In the genomic region with DNA sequence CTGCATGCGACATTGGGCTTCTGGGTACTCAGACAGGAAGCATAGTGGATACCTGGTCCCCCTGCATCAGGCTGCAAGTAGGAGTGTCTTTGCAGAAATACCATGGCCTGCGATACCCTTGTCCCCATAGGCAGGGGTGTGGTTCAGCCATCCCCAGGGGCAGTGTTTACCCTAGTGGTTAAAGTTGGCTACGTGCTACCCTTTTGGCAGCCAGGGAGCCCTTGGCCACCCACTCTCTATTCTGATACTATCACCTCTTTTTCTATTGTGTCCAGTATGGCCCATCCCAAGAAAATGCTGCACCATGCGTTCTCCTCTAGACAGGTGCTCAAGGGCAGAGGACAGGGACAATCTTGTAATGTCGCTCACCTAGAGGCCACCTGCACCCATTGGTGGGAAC, we compare ENCODE assay signal across 10 mouse cellular contexts.
"Had no signal": no experiment of that assay in that cellular context is flagged by ENCODE, and none has a peak within 500 bp of the region (broad histone marks: within the 10 kb centered on the region; RNA-seq: fewer than 3 reads in every experiment).

No protein-coding gene starts in this region.

- H3K4me2 ChIP-seq: kidney, embryonic 15.5 days; liver, embryonic 13.5 days; midbrain, embryonic 13.5 days; stomach, embryonic 15.5 days had no signal

- H3K4me1 ChIP-seq: midbrain, embryonic 13.5 days had no signal

- H3K27ac ChIP-seq: kidney, embryonic 15.5 days; left cerebral cortex, adult 2 months; limb, embryonic 10.5 days; liver, embryonic 13.5 days; midbrain, embryonic 13.5 days; stomach, embryonic 15.5 days had no signal

- H3K4me3 ChIP-seq: kidney, embryonic 15.5 days; left cerebral cortex, adult 2 months; limb, embryonic 10.5 days; liver, embryonic 13.5 days; midbrain, embryonic 13.5 days; stomach, embryonic 15.5 days had no signal

- ATAC-seq: liver, postnatal 0 days; midbrain, embryonic 13.5 days had no signal

- H3K27me3 ChIP-seq: kidney, embryonic 15.5 days; liver, embryonic 13.5 days; midbrain, embryonic 13.5 days; stomach, embryonic 15.5 days had no signal

- H3K9ac ChIP-seq: kidney, embryonic 15.5 days; liver, embryonic 13.5 days; liver, postnatal 0 days; midbrain, embryonic 13.5 days; stomach, embryonic 15.5 days had no signal

- DNase-seq: liver, embryonic 13.5 days; liver, postnatal 0 days; right cerebral cortex, postnatal 14 days; thymus, adult 2 months; thymus, postnatal 25 days had no signal

- H3K9me3 ChIP-seq: kidney, embryonic 15.5 days; limb, embryonic 10.5 days; liver, embryonic 13.5 days; midbrain, embryonic 13.5 days; stomach, embryonic 15.5 days had no signal

- H3K36me3 ChIP-seq: kidney, embryonic 15.5 days; limb, embryonic 10.5 days; liver, embryonic 13.5 days; midbrain, embryonic 13.5 days; stomach, embryonic 15.5 days had no signal
